Mouse (Mus musculus) natural killer cell, adult 2 months (primary cell): ENCODE measurements around the gene Tfb1m.
A peak's percentile ranks its signal among the peaks of the same experiment; 100 is the strongest.

Experiments used
- DNase-seq, 2 experiments: peaks; one replicate each; pipeline ENCODE4 v3.0.0; 2022; ENCODE audit warnings: low spot score in 2 of 2

The Tfb1m gene

GRCm38 (mm10) chr17:3557331-3558311 is at the start of gene Tfb1m:
Gene Tfb1m, minus strand, starts transcription at chr17:3557781.
- peak; percentile 96 for DNase-seq

DNA sequence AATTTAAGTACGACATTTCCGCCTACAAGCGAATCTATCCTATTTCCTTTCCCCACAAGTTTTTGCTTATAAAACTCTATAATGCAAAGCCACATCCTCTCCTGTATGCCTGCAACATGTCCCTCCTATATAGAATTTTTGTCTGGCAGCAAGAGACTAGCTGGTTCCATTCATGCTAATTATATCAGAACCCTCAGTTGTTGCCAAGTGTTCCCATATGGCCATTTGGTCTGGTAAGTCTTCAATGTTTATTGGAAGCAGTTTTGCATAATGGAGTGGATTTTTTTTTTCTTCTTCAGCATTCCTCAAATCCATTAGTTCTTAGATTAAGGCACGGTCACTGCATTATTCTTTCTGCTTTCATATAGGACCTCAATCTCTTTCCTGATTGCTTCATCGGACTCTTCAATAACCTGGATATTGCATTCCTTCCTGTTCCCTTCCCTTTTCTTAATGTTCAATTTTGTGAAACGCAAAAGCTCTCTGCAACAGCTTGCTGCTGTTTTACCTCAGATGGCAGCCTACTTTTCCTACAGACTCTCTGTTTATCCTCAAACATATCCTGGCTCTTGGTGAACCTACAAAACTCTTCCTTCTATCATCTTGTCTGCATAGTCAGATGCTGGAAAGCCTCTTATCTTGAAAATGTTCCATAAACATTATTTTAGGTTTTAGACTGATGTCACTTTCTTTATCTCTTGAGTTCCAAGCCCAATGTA is 45.5 kb upstream of the Tfb1m start:
- DNase-seq: no peak

DNA sequence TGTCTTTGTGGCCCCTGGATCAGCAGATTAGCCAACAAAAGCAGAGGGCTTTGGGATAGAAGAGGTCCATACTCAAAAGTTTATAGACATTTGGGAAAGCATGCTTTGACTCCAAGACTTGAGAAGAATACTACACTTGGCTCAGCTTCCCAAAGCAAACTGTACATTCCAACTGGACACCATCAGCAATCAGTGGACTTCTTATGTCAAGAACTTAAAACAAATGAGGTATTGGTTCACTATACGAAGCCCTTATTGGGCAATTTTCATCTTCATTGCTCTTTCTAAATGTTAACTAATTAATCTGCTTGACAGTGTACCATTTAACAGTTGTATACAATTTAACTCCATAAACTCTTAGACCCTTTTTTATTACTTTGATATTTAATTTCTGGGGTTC is 40.8 kb upstream of the Tfb1m start:
- DNase-seq: no peak

DNA sequence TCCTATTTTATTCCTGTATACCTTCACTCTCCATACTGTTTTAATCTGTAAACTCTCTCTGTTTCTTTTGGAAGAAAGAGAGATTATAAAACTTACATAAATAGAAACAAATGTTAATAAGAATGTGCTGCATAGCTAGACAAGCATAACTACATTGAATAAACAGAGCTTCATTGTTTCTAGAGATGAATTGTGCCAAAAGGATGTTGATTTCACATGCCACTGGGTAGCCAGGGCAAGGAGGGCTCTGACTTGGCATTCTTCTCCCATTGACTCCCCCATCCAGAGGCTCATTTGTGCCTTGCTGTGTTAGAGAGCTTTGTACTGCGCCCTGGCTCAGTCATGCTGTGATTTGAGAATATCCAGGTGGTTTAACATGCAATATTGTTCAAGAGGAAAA is 40.3 kb upstream of the Tfb1m start:
- DNase-seq: no peak

GRCm38 (mm10) chr17:3597130-3597529 is 39.5 kb upstream of the Tfb1m start:
- no peak for DNase-seq

DNA sequence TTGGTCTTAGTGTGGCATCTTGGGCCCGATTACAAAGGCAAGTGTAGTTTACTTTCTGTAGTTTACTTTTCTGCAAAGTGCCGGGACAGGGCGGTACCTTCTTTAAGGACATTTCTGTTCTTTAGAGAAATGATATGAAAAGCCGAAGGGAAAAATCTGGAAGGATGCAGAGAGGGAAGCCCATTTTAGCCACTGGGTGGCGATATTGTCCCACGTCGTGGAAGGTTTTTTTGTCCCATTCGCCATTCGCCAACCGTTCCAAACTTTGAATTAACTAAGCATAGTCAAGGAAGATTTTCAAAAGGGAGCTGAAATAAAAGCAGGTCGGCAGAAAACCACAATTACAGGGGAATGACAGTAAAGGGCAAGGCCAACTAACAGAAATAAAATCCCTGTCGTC is 13.3 kb upstream of the Tfb1m start:
- peak in 1 of 2 experiments; percentile 5 for DNase-seq

DNA sequence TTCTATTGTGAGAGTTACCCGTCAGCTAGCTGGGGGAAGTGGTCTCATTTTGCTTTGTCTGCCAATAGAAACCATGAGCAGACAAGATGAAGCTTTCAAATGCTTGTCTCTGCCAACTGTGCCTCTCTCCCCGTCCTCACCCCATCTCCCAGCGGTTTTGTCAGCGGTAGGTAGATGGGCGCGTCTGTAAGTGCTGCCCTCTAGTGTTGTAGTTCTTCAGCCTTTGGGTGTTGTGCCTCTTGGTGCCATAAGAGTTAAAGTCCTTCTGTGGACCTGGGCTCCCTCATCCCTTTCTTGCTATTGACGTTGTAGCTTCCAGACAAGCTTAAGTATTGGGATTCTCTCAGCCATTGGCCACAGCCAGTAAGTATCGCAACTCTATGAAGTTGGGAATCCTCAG is 4.8 kb upstream of the Tfb1m start:
- peak in 1 of 2 experiments; percentile 13 for DNase-seq

DNA sequence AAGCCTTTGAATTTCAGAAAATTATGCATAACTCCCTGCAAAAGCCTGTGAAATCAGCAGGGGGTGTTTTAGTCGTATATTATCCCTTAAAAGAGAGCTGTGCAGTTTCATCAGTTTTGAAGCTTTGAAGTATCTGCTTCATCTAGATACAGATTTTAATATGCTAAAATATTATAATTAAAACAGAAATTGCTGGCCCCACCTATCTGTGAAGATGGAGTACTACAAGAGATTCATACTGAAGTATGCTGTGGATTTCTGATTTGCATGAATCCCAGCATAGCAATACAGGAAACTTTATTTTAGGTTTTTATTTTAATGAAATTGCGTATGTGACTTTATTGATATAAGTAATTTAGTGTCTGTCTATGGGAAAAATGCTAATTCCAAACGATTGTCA is 3.0 kb upstream of the Tfb1m start:
- no peak for DNase-seq

DNA sequence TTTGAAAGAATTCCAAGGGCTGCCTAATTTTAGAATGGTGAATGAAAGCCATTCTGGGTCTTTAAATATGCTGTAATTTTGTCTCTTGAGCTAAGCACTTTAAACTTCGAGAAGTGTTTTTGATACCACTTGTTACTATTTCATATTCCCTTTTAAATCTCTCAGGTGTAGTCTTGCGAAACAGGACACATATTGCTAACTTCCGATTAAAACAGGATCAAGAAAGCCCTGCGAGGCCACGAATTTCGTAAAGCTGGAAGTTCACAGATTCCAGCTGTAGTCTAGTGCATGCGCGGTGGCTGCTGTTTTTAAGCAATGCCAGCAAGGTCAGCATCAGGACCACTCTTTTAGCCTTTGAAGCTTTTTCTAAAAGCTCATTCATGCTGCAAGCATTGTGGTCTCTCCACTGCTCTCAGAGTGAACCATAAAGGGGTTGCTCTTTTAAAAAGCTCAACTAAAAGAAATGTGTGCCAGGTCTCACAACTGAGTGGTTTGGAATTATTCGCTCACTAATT is 832 bp upstream of the Tfb1m start:
- no peak for DNase-seq

DNA sequence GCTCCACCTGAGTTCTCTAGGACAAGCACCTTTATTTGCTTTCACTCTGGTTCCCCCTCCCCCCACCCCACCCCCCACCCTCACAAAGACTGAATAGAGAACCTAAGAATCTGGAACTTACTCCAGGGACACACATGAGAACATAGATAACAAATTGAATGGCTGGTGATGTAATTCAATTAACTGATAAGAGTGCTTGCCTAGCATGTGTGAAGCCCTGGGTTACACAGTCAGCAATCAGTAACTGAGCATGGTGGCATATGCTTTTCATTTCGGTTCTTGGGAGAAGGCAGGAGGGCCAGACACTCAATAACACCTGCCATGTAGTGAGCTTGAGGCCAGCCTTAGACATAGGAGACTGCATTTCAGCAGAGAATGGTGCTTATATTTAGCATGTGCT is 1.3 kb downstream of the Tfb1m start:
- DNase-seq: no peak

GRCm38 (mm10) chr17:3547725-3548124 is 9.9 kb downstream of the Tfb1m start:
- no peak for DNase-seq

GRCm38 (mm10) chr17:3541033-3541432 is 16.5 kb downstream of the Tfb1m start:
- no peak for DNase-seq

DNA sequence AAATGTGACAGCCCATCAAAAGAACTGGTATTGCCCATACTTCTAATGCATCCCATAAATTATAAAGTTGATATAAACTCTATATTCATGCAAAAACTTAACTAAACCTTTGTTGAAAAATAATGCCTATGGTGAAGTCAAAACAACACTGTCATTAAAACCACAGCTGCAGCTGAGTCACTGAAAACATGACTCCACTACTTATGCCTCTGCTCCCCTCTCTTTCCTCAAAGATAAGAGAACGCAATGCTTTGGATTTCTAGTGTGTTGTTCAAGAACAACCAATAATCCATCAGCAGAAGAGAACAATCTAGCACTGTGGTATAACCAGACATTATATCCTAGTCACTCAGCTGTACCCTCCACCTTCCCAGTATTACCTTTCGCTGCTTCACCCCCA is 17.3 kb downstream of the Tfb1m start:
- no peak for DNase-seq

DNA sequence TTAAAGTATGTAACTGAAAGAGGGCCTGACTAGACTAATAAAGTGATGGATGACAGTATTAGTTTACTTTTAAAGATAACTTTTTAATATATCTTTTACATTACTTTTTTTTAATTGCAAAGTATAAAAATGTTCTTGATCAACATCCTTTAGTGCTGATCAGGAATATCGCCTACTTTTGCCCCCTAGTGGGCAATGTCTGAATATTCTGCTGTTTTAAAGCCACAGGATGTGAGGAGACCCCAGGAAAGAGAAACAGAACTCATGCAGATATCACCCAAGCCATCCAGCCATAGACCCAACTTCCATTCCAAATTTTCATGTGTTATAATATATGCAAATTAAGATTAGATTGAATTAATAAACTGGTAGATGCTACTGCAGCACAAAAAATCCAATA is 24.2 kb downstream of the Tfb1m start:
- DNase-seq: peak in 1 of 2 experiments; percentile 5

DNA sequence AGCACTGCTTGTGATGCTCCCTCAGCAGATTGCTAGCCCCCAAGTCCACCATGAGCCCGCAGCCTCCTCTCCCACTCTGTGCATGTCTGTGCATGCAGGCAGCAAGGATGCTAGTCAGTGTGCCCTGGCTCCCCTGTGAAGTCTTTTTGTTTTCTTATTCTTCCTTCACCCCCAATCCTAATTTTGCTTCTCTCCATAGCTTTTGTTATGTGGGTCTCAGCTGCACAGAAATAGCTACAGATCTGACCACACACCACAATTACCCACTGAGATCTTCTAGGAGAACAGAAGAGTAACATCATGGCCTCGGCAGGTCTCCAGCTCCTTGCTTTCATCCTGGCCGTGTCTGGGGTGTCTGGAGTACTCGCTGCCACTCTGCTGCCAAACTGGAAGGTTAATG is 25.3 kb downstream of the Tfb1m start, which contains the start of gene Cldn20:
TSS of gene Cldn20 (plus strand) at position 301 of the 400 bp plus-strand sequence.
- DNase-seq: no peak

DNA sequence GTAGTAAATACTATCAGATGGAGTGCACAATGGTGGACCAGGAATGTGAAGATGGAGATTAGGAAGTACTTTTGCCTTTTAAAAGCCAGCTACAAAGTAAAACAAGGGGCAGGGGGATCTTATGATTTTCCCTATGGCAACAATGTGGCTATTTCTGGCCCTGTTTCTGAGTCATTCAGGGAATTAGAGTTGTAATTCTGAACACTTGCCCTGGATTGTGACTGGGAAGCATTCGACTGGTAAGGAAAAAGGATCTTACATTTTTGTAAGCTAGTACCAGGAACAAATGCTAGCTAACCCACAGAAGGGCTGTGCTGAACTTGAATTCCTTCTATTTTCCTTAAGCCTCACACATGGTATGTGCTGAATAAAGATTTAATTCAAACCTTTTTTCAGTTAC is 25.9 kb downstream of the Tfb1m start:
- no peak for DNase-seq

- DNase-seq: no peak
These were observed 27.0 kb downstream of the Tfb1m start for GRCm38 (mm10) chr17:3530549-3530948.

GRCm38 (mm10) chr17:3529523-3529922 is 28.1 kb downstream of the Tfb1m start:
- no peak for DNase-seq

DNA sequence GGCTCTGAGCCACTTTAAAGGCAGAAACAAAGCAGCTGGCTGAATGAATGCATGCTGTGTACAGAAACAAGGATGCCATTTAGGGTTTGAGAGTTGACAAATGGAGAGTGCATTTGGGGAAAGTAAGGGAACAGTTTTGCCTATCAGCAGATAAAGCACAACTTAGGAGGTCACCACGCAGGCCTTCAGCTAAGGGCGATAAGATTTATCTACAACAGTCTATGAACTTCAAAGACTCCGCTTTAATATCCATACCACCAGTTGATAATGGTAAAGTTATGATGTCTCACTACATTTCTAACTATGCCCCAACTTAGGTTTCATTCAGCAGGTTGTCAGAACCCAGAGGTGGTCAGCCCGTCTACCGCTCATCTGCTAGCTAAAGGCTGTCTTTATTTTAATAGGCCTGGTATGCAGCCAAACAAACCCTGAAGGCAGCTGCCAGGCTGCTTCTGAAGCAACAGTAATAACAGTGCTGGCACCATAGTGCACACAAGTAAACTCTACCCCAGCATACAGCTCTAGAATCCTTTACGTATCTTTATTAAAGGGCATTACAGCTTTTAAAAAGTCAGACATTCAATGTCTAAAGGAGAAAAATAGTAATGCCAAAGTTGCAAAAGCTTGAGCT is 29.6 kb downstream of the Tfb1m start:
- no peak for DNase-seq

DNA sequence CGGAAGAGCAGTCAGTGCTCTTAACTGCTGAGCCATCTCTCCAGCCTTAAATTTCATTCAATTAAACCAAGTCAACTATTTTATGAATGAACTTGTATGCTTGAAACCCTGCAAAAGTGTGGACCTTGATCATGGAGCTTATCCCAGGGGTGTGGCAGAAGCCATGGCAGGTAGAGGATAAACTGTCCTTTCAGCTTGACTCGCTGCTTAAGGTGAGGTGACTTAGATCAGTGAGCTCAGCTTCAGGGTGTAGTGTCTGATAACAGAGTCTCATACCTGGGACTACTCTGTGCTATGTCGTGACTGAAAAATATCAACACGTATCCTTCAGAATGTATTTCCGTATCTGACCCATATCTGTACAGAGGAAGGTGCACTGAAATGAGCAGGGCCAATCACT is 37.2 kb downstream of the Tfb1m start:
- DNase-seq: no peak

DNA sequence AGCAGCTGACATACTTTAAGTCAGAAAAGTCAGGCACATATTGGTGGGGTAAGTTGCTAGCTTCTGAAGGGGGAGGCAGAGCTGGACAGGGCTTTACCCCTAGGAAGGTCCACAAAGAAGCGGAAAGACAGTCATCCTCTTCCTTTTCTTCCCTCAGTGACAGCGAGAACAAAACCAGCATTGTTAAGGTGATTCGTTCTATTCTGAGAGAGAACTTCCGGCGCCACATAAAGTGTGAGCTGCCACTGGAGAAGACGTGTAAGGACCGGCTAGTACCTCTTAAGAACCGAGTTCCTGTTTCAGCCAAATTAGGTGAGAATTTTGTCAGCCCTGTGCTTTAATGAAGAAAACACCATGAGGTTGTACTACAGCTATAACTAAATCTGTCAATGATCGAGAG is 41.2 kb downstream of the Tfb1m start:
- no peak for DNase-seq

- DNase-seq: no peak
These were observed 41.7 kb downstream of the Tfb1m start for GRCm38 (mm10) chr17:3515851-3516250.
